Mouse (Mus musculus) hindbrain, postnatal 0 days (tissue): ENCODE measurements at regions not wholly inside any gene's neighbourhood (a gene's known extent, or its start where the extent isn't known, plus 50 kb on each side); places are given as distances from the start of the nearest gene placed in this dataset.
A peak's percentile ranks its signal among the peaks of the same experiment; 100 is the strongest.

ENCODE experiments used
- ATAC-seq: fragments of 200-750 bp; cut with Nextera tagmentation; 2 replicates; pipeline ENCODE4 v1.8.0; 2017; ENCODE audit warnings: mild to moderate bottlenecking, moderate TSS enrichment, moderate library complexity
- DNase-seq: peaks from one replicate; pipeline ENCODE4 v3.0.0-alpha.2; 2015; ENCODE audit warnings: low spot score
- H3K27ac ChIP-seq: fragments of 300-500 bp; sonication (generic); 2 replicates; pipeline ENCODE4 v1.5.1; 2014; ENCODE audit warnings: mild to moderate bottlenecking
- H3K27me3 ChIP-seq: fragments of 300-500 bp; sonication (generic); 2 replicates; pipeline ENCODE4 v1.6.1; 2014; ENCODE audit warnings: low read length, mixed read lengths; ENCODE audit not compliant: insufficient read depth
- H3K36me3 ChIP-seq: fragments of 300-500 bp; sonication (generic); 2 replicates; pipeline ENCODE4 v1.6.1; 2014; ENCODE audit warnings: low read length, mixed read lengths; ENCODE audit not compliant: insufficient read depth
- H3K4me1 ChIP-seq: fragments of 300-500 bp; sonication (generic); 2 replicates; pipeline ENCODE4 v1.6.1; 2014; ENCODE audit warnings: antibody characterized with exemption, low read length, mixed read lengths; ENCODE audit not compliant: insufficient read depth
- H3K4me2 ChIP-seq: fragments of 300-500 bp; sonication (generic); 2 replicates; pipeline ENCODE4 v1.6.1; 2014; ENCODE audit warnings: low read depth, mild to moderate bottlenecking, low read length, moderate library complexity, mixed read lengths
- H3K4me3 ChIP-seq: fragments of 300-500 bp; sonication (generic); 2 replicates; pipeline ENCODE4 v1.5.1; 2014; ENCODE audit warnings: low read length
- H3K9ac ChIP-seq: fragments of 300-500 bp; sonication (generic); replicated peaks from 2 replicates; pipeline ENCODE4 v1.6.1; 2014; ENCODE audit warnings: mild to moderate bottlenecking, low read length, moderate library complexity, mixed read lengths
- H3K9me3 ChIP-seq: fragments of 300-500 bp; sonication (generic); 2 replicates; pipeline ENCODE4 v1.6.1; 2016; ENCODE audit warnings: low read length, mixed read lengths
- CTCF ChIP-seq: IDR thresholded peaks from 2 replicates; pipeline ENCODE4 v1.5.1; 2016; ENCODE audit warnings: antibody characterized with exemption, control low read depth, low read depth
- WGBS: fragments of 180-500 bp; shearing (Covaris S2); extraction: QIAGEN DNeasy Blood & Tissue Kit; methylation state at CpG from one replicate; pipeline ENCODE4 v1.1.7; 2014; 5-methylcytosine and 5-hydroxymethylcytosine counted together

- WGBS = 33% methylated on average over 3 of the region's 3 CpGs
- no peak for TF ChIP-seq CTCF
Measured at GRCm38 (mm10) chr6:6657928-6658500, 79.6 kb upstream of the Sem1 start.

GRCm38 (mm10) chr6:6660072-6660471 is 81.6 kb upstream of the Sem1 start:
- no peak for DNase-seq
- 59% methylated on average over 5 of the region's 5 CpGs for WGBS
- no peak overlapping the region for H3K9ac ChIP-seq
- no peak overlapping the region for H3K4me2 ChIP-seq
- H3K9me3 ChIP-seq = no peaks in the 10 kb centered on the region
- no peak overlapping the region for H3K27ac ChIP-seq
- H3K27me3 ChIP-seq = no peaks in the 10 kb centered on the region
- no peaks in the 10 kb centered on the region for H3K36me3 ChIP-seq
- TF ChIP-seq CTCF = no peak
- no peaks in the 10 kb centered on the region for H3K4me1 ChIP-seq
- ATAC-seq = no peak
- H3K4me3 ChIP-seq = no peak overlapping the region

More at GRCm38 (mm10) chr6:6657928-6658500, 79.6 kb upstream of the Sem1 start:
- no peaks in the 10 kb centered on the region for H3K4me1 ChIP-seq
- no peaks in the 10 kb centered on the region for H3K27me3 ChIP-seq
- H3K4me3 ChIP-seq = no peak overlapping the region
- H3K9ac ChIP-seq = no peak overlapping the region
- ATAC-seq = 0 out of 2 replicates have a peak, but pooled peaks have one; percentile 12
- H3K36me3 ChIP-seq = no peaks in the 10 kb centered on the region
- H3K9me3 ChIP-seq = no peaks in the 10 kb centered on the region
- no peak for DNase-seq
- H3K27ac ChIP-seq = no peak overlapping the region
- H3K4me2 ChIP-seq = no peak overlapping the region

GRCm38 (mm10) chr6:6666762-6667161 is 88.3 kb upstream of the Sem1 start:
- no peak overlapping the region for H3K4me2 ChIP-seq
- no peak for ATAC-seq
- no peak for TF ChIP-seq CTCF
- H3K9me3 ChIP-seq = no peaks in the 10 kb centered on the region
- H3K4me3 ChIP-seq = no peak overlapping the region
- no peaks in the 10 kb centered on the region for H3K27me3 ChIP-seq
- no peak overlapping the region for H3K9ac ChIP-seq
- H3K36me3 ChIP-seq = no peaks in the 10 kb centered on the region
- H3K4me1 ChIP-seq = no peaks in the 10 kb centered on the region
- no peak overlapping the region for H3K27ac ChIP-seq
- DNase-seq = no peak
- WGBS = 82% methylated on average over 5 of the region's 5 CpGs

GRCm38 (mm10) chr6:6689241-6689640 is 110.8 kb upstream of the Sem1 start:
- H3K27me3 ChIP-seq = no peaks in the 10 kb centered on the region
- H3K27ac ChIP-seq = no peak overlapping the region
- H3K4me3 ChIP-seq = no peak overlapping the region
- no peak for ATAC-seq
- H3K9me3 ChIP-seq = no peaks in the 10 kb centered on the region
- no peak overlapping the region for H3K9ac ChIP-seq
- 67% methylated on average over 5 of the region's 5 CpGs for WGBS
- H3K4me2 ChIP-seq = no peak overlapping the region
- DNase-seq = no peak
- H3K36me3 ChIP-seq = no peaks in the 10 kb centered on the region
- no peaks in the 10 kb centered on the region for H3K4me1 ChIP-seq
- no peak for TF ChIP-seq CTCF

- Histone ChIP-seq H3K9ac (no peak overlapping the region), H3K4me2 (no peak overlapping the region), H3K27me3 (no peaks in the 10 kb centered on the region), H3K27ac (no peak overlapping the region), H3K4me1 (no peaks in the 10 kb centered on the region), H3K36me3 (no peaks in the 10 kb centered on the region), H3K4me3 (no peak overlapping the region), H3K9me3 (no peaks in the 10 kb centered on the region)
- no peak for TF ChIP-seq CTCF
- DNase-seq (no peak), ATAC-seq (no peak)
- 66% methylated on average over 5 of the region's 5 CpGs for WGBS
Measured at GRCm38 (mm10) chr6:6690188-6690587, 111.7 kb upstream of the Sem1 start.

GRCm38 (mm10) chr6:6692056-6692770 is 113.8 kb upstream of the Sem1 start:
- ATAC-seq = no peak
- no peak overlapping the region for H3K4me2 ChIP-seq
- H3K27ac ChIP-seq = no peak overlapping the region
- no peak overlapping the region for H3K4me3 ChIP-seq
- WGBS = 90% methylated on average over 8 of the region's 8 CpGs
- no peaks in the 10 kb centered on the region for H3K4me1 ChIP-seq
- TF ChIP-seq CTCF = no peak
- no peak overlapping the region for H3K9ac ChIP-seq
- no peaks in the 10 kb centered on the region for H3K27me3 ChIP-seq
- H3K9me3 ChIP-seq = no peaks in the 10 kb centered on the region
- no peaks in the 10 kb centered on the region for H3K36me3 ChIP-seq
- DNase-seq = no peak
